Mouse (Mus musculus): Measurements from ENCODE around the gene Rtca. TPM values are rescaled to one million over a fixed set of nuclear protein-coding genes. Genes with fewer than 3 reads are reported as not detected.

Gene Rtca
- polyA plus RNA-seq, 1 experiment from 2014 or later = 92.1 TPM

DNA sequence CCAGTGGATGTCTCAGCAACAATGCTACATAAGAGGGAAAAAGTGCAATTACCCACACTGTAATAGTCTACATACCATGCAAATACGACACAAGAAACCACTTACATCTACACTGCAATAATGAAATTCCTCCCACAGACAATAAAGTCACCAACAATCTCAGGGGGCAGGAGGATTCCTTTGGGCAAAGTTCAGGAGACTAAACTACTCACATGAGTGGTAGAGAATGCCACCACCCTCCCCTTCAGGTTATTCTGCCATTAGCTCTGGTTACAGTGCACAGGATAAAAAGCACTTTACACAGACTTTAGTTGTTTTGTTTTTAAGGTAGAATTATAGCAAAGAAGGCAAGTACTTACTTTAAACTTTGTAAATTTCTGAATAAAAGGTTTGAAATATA is 12.3 kb downstream of the Rtca start:
- DNase-seq (ENCODE audit: low spot score) = no peak
- no peak overlapping the region for H3K27ac ChIP-seq
- H3K4me1 ChIP-seq = no peaks in the 10 kb centered on the region
- no peaks in the 10 kb centered on the region for H3K9me3 ChIP-seq
- WGBS = 87% methylated on average over 1 of the region's 1 CpGs
- H3K36me3 ChIP-seq = peaks cover 87% of the 10 kb centered on the region
- H3K4me3 ChIP-seq = no peak overlapping the region
- H3K27me3 ChIP-seq (ENCODE audit: insufficient read depth, poor library complexity, severe bottlenecking) = no peaks in the 10 kb centered on the region

DNA sequence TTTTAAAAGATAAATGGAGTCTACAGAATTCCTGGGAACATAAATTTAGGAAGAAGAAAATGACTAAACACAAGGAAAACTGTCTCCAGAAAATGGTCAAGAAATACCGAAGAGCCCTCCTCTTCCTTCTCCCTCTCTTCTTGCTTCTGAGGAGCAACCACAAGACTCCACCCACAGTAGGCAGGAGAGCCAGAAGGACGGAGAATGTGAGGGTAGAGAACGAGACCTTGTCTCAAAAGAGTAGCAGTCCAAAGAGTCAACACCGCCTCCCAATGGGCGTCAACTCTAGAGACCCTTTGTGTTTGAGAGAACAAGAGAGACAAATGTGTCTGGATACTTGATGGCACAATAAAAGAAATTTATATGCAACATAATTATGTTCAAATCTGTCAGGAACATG is 14.3 kb downstream of the Rtca start:
- Histone ChIP-seq H3K4me1 (no peaks in the 10 kb centered on the region), H3K27me3 (ENCODE audit: insufficient read depth, poor library complexity, severe bottlenecking) (no peaks in the 10 kb centered on the region), H3K9me3 (no peaks in the 10 kb centered on the region), H3K4me3 (no peak overlapping the region), H3K36me3 (peaks cover 89% of the 10 kb centered on the region), H3K27ac (no peak overlapping the region)
- WGBS = 63% methylated on average over 5 of the region's 5 CpGs
- no peak for DNase-seq (ENCODE audit: low spot score)

DNA sequence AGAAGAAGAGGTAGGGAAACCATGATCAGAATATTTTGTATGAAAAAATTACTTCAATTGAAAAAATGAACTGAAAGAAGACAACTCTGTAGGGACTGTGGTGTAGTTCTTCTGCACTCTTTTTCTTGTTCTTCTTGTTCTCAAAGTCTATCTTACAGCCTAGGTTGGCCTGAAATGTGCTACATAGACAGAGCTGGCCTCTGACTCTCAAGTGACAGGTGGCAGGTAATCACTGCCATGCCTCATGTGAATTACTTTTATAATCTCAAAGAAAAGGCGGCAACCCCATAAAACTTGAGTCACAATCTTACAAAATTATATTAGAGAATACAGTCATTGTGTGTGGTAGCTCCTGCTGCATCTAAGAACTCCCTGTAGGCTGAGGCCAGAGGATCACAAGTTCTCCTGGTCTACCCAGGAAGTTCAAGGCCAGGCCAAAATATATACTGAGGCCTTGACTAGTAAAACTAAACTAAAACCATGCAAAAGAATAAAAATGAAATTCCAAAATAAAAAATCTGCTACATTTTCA is 16.0 kb downstream of the Rtca start:
- H3K27ac ChIP-seq = no peak overlapping the region
- H3K27me3 ChIP-seq (ENCODE audit: insufficient read depth, poor library complexity, severe bottlenecking) = no peaks in the 10 kb centered on the region
- no peaks in the 10 kb centered on the region for H3K9me3 ChIP-seq
- no peaks in the 10 kb centered on the region for H3K4me1 ChIP-seq
- H3K4me3 ChIP-seq = no peak overlapping the region
- 93% methylated on average over 1 of the region's 1 CpGs for WGBS
- peaks cover 87% of the 10 kb centered on the region for H3K36me3 ChIP-seq
- no peak for DNase-seq (ENCODE audit: low spot score)

DNA sequence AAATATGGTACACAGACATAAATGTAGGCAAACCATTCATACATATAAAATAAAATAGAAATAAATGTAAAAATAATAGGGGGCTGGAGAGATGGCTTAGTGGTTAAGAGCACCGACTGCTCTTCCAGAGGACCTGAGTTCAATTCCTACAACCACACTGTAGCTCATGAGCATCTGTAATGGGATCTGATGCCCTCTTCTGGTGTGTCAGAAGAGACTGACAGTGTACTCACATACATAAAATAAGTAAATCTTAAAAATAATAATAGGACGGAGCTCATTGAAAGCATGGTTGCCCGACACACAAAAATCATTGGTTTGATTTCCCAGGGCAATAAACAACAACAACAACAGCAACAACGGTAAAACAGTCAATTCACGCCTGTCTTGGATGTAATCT is 17.1 kb downstream of the Rtca start:
- peaks cover 85% of the 10 kb centered on the region for H3K36me3 ChIP-seq
- DNase-seq (ENCODE audit: low spot score) = no peak
- H3K4me3 ChIP-seq = no peak overlapping the region
- H3K4me1 ChIP-seq = no peaks in the 10 kb centered on the region
- no peaks in the 10 kb centered on the region for H3K27me3 ChIP-seq (ENCODE audit: insufficient read depth, poor library complexity, severe bottlenecking)
- H3K27ac ChIP-seq = no peak overlapping the region
- WGBS = 87% methylated on average over 5 of the region's 5 CpGs
- no peaks in the 10 kb centered on the region for H3K9me3 ChIP-seq

DNA sequence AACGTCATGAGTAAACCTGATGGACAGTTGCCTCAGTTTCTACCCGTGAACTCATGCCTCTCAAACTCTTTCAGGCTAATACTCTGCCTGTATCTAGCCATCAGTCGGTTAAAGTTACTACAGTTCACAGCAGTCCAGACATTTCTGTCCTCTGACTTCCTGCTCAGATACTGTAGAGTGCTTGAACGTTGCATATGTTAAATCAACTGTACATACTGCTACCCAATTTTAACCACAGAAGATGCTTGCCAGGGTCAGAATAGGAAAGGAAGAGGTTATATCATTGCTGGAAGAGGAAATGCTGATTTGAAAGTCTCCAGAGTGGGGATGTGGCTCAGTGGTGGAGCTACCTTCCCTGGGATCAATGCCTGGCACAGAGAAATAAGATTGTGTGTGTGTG is 24.7 kb downstream of the Rtca start:
- Histone ChIP-seq H3K27me3 (ENCODE audit: insufficient read depth, poor library complexity, severe bottlenecking) (no peaks in the 10 kb centered on the region), H3K4me1 (peaks cover 8% of the 10 kb centered on the region; the same call in 1 of the 2 replicates), H3K27ac (no peak overlapping the region), H3K36me3 (peaks cover 18% of the 10 kb centered on the region), H3K9me3 (no peaks in the 10 kb centered on the region), H3K4me3 (no peak overlapping the region)
- WGBS = 78% methylated on average over 4 of the region's 4 CpGs
- DNase-seq (ENCODE audit: low spot score) = no peak

DNA sequence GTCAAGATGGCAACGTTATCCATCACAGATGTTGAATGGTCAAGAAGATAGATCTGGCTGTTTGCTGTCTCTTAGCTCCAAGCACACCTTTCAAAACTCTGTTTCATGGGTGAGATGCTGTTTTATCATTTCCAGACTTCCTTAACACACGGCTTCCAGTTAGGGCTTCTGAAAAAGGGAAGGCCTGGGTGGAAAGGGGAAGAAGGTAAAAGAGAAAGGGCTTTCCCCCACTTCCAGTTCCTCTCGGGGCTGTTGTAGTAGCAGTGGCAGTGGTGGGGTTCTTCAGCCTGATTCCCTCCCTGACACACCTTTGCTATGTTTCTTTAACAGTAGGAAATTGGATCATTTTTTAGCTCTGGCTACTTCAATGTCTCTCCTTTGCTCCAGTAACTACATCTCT is 25.3 kb downstream of the Rtca start:
- H3K4me3 ChIP-seq = no peak overlapping the region

DNA sequence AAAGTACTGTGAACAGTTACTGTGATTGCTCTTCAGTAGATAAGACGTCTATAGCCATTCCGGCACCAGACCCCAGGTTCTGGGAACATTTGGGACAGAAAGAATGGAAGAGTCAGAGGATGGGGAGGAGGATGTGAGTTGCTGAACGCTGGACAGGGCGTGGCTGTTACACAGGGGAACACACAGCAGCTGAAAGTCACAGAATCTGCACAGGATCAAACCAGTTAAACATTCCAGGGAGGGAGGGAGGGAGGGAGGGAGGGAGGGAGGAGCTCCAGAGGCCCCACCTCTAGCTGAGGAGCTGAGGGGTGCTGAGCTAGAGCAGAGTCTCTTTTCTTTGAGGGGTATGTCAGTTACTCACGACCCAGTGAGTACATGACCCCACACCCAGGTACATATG is 27.1 kb downstream of the Rtca start:
- Histone ChIP-seq H3K27me3 (ENCODE audit: insufficient read depth, poor library complexity, severe bottlenecking) (no peaks in the 10 kb centered on the region), H3K36me3 (no peaks in the 10 kb centered on the region), H3K27ac (no peak overlapping the region), H3K4me3 (no peak overlapping the region), H3K4me1 (peaks cover 8% of the 10 kb centered on the region; the same call in 1 of the 2 replicates), H3K9me3 (no peaks in the 10 kb centered on the region)
- DNase-seq (ENCODE audit: low spot score) = no peak
- WGBS = 41% methylated on average over 5 of the region's 5 CpGs

More for the DNA sequence above, 25.3 kb downstream of the Rtca start:
- peaks cover 8% of the 10 kb centered on the region; the same call in 1 of the 2 replicates for H3K4me1 ChIP-seq
- H3K36me3 ChIP-seq = peaks cover 12% of the 10 kb centered on the region
- no peaks in the 10 kb centered on the region for H3K27me3 ChIP-seq (ENCODE audit: insufficient read depth, poor library complexity, severe bottlenecking)
- no peak overlapping the region for H3K27ac ChIP-seq
- no peaks in the 10 kb centered on the region for H3K9me3 ChIP-seq
- WGBS = 72% methylated on average over 3 of the region's 3 CpGs
- no peak for DNase-seq (ENCODE audit: low spot score)

DNA sequence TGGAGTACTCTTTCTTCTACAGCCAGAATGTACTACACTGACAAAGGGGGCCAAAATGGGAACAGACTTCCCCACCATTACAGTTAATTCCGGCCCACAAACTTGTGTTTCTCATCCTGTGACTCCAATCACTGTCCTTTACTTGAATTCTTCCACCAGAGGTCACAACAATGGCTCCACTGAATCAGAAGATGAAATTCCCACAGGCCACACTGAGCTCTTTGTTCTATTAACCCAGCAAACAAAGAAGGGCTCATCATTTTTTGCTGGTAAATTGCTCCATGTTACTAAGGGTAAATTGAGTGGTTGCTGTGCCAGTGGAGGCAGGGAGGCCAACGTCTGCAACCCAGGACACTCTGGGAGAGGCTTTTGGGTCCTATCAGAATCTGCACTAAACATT is 27.9 kb downstream of the Rtca start:
- WGBS = 74% methylated on average over 2 of the region's 2 CpGs
- peaks cover 8% of the 10 kb centered on the region; the same call in 1 of the 2 replicates for H3K4me1 ChIP-seq
- H3K27me3 ChIP-seq (ENCODE audit: insufficient read depth, poor library complexity, severe bottlenecking) = no peaks in the 10 kb centered on the region
- no peak for DNase-seq (ENCODE audit: low spot score)
- H3K9me3 ChIP-seq = no peaks in the 10 kb centered on the region
- H3K27ac ChIP-seq = no peak overlapping the region
- H3K4me3 ChIP-seq = no peak overlapping the region
- H3K36me3 ChIP-seq = no peaks in the 10 kb centered on the region

DNA sequence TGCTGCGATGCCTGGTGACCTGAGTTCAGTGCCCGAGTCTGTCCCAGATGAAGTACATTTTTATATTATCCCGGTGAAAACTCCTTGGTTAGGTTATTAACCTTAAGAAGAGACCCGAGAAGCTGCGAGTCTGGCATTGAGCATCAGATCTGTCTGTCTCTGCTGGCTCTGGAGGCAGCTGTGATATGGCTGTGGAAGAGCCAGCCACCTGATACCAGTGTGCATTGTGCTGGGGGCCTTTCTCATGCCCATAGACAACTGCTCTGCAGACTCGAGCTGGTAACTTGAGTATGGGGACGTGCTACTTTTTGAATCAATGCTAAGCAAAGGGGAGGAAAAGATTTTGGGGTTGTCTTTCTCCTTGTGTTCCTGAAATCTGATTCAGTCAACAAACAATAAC is 30.7 kb downstream of the Rtca start:
- no peak overlapping the region for H3K27ac ChIP-seq
- DNase-seq (ENCODE audit: low spot score) = no peak
- H3K9me3 ChIP-seq = no peaks in the 10 kb centered on the region
- H3K27me3 ChIP-seq (ENCODE audit: insufficient read depth, poor library complexity, severe bottlenecking) = no peaks in the 10 kb centered on the region
- 84% methylated on average over 7 of the region's 7 CpGs for WGBS
- peaks cover 8% of the 10 kb centered on the region; the same call in 1 of the 2 replicates for H3K4me1 ChIP-seq
- H3K4me3 ChIP-seq = no peak overlapping the region
- H3K36me3 ChIP-seq = no peaks in the 10 kb centered on the region

DNA sequence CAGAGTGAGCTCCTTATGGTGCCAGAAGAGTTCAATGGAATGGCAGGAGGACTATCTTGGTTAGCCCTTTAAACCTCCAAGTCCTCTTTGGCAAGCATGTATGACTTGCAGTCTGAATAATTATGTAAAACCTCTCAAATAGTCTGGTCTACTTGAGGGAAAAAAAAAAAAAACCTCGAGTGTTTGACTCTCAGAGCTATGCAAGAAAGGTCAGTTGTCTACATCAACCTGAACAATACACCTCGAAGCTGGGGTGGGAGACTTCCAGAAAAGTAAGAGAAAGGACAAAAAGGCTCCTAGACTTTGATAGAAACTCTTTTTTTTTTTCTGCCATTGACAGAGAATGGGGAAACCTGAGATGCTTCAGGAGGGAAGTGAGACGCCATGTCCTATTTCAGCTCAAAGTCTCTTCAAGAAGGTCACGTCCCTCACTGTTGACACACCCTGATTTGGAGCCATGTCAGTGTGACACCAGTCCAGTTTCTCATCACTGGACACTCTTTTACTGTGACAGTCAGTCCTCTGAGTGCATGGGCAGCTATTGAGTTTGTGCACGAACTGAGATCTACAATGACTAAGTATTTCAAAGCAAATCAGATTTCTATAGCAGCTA is 31.2 kb downstream of the Rtca start:
- no peaks in the 10 kb centered on the region for H3K36me3 ChIP-seq
- H3K4me3 ChIP-seq = no peak overlapping the region
- H3K27me3 ChIP-seq (ENCODE audit: insufficient read depth, poor library complexity, severe bottlenecking) = no peaks in the 10 kb centered on the region
- no peaks in the 10 kb centered on the region for H3K9me3 ChIP-seq
- H3K27ac ChIP-seq = no peak overlapping the region
- DNase-seq (ENCODE audit: low spot score) = no peak
- peaks cover 8% of the 10 kb centered on the region; the same call in 1 of the 2 replicates for H3K4me1 ChIP-seq
- 44% methylated on average over 5 of the region's 5 CpGs for WGBS

DNA sequence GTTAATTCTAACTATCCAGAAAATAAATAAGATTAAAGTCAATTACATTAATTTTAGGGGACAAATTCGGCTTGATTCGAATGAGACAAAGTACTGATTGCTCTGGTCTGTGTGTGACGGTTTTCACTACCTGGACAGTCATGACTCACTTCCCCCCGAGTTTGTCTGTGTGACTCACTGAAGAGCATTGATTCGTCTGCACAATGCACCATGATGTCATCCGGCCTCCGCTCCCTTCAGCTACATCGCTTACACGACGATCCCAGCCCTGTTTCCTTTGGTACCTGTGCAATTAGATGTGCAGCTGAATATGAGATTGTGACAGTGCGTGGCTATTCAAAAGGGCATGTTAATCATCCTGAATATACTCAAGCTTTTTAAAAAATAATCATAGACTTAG is 33.4 kb downstream of the Rtca start:
- whole genome bisulfite sequencing = 67% methylated on average over 11 of the region's 11 CpGs
- Histone ChIP-seq H3K4me3 (no peak overlapping the region), H3K27me3 (ENCODE audit: insufficient read depth, poor library complexity, severe bottlenecking) (no peaks in the 10 kb centered on the region), H3K27ac (no peak overlapping the region), H3K36me3 (no peaks in the 10 kb centered on the region), H3K4me1 (no peaks in the 10 kb centered on the region), H3K9me3 (no peaks in the 10 kb centered on the region)
- DNase-seq (ENCODE audit: low spot score) = no peak

DNA sequence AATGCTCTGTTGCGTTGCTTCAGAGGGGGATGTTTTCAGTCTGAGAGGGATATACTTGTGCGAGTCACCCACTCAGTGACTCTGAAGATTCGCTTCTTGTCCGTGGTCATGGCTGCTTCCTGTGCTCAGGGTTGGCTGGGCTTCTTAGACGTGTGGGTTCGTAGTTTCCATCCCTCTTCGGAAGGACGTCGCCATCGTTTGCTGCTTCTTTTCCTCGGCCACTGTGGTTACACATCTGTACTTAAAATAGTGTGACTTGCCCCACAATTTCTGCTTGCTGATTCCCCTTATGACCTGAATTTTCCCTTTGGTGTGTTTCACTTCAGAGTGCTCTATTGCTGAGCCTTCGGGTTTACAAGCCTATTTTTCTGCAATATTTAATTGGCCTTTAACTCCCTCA is 42.3 kb downstream of the Rtca start:
- no peak overlapping the region for H3K4me3 ChIP-seq
- no peaks in the 10 kb centered on the region for H3K9me3 ChIP-seq
- H3K4me1 ChIP-seq = 0 out of 2 replicates have a peak, but pooled peaks cover 8% of the 10 kb centered on the region
- no peaks in the 10 kb centered on the region for H3K36me3 ChIP-seq
- H3K27ac ChIP-seq = no peak overlapping the region
- WGBS = 85% methylated on average over 12 of the region's 12 CpGs
- H3K27me3 ChIP-seq (ENCODE audit: insufficient read depth, poor library complexity, severe bottlenecking) = no peaks in the 10 kb centered on the region
- DNase-seq (ENCODE audit: low spot score) = no peak

DNA sequence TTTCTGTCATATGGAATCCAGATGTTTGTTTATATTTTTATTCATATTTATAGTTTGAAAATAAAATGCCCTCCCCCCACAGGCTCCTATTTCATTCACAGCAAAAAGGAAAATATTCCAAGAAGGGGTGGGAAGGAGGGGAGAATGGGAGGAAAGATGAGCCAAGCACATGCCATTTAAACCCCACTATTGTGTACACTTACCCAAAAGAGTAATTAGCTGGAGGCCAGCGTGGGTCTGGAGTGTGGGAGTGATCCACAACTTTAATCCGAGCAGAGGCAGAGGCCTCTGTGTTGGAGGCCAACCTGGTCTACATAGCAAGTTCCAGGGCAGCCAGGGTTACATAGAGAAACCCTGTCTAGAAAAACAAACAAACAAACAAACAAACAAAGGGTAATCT is 43.7 kb downstream of the Rtca start:
- Histone ChIP-seq H3K27ac (no peak overlapping the region), H3K4me1 (0 out of 2 replicates have a peak, but pooled peaks cover 8% of the 10 kb centered on the region), H3K27me3 (ENCODE audit: insufficient read depth, poor library complexity, severe bottlenecking) (no peaks in the 10 kb centered on the region), H3K4me3 (no peak overlapping the region), H3K9me3 (no peaks in the 10 kb centered on the region), H3K36me3 (no peaks in the 10 kb centered on the region)
- WGBS = 77% methylated on average over 2 of the region's 2 CpGs
- no peak for DNase-seq (ENCODE audit: low spot score)

DNA sequence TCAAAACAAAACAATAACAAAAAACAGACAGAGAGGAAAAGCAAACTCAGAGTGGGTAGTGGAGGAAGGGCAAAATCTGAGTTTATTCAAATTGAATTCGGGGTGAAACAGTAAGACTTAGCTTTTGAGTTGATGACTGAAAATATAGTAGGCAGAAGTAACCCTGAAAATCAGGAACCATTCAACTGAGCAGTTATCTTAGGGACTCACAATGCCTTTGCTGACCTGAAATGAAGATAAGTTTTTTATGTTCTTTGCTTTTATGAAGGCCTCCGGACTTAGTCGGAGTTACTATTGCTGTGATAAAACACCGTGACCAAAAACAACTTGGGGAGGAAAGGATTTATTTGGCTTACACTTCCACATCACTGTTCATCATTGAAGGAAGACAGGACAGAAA is 47.0 kb downstream of the Rtca start:
- 81% methylated on average over 4 of the region's 4 CpGs for WGBS

More for the DNA sequence above, 47.0 kb downstream of the Rtca start:
- no peak for DNase-seq (ENCODE audit: low spot score)
- Histone ChIP-seq H3K9me3 (0 out of 2 replicates have a peak, but pooled peaks cover 3% of the 10 kb centered on the region), H3K36me3 (no peaks in the 10 kb centered on the region), H3K27me3 (ENCODE audit: insufficient read depth, poor library complexity, severe bottlenecking) (no peaks in the 10 kb centered on the region), H3K4me3 (no peak overlapping the region), H3K4me1 (0 out of 2 replicates have a peak, but pooled peaks cover 4% of the 10 kb centered on the region), H3K27ac (no peak overlapping the region)
